Mouse (Mus musculus) hindbrain, embryonic 11.5 days (tissue): Measurements from ENCODE around the gene Ptafr. TPM values are rescaled to one million over a fixed set of nuclear protein-coding genes. Genes with fewer than 3 reads are reported as not detected.

Experiments used
- ATAC-seq: fragments of 200-750 bp; cut with Nextera tagmentation; 2 replicates; pipeline ENCODE4 v1.8.0; 2017; ENCODE audit warnings: mild to moderate bottlenecking, moderate TSS enrichment, moderate library complexity; ENCODE audit not compliant: low FRiP score
- DNase-seq: peaks from one replicate; pipeline ENCODE4 v3.0.0-alpha.2; 2015; ENCODE audit warnings: low spot score
- H3K27ac ChIP-seq: fragments of 300-500 bp; sonication (generic); 2 replicates; pipeline ENCODE4 v1.5.1; 2014; ENCODE audit warnings: mild to moderate bottlenecking, low read depth, low read length
- H3K27me3 ChIP-seq: fragments of 300-500 bp; sonication (generic); 2 replicates; pipeline ENCODE4 v1.6.1; 2014; ENCODE audit warnings: mild to moderate bottlenecking, low read length, moderate library complexity, mixed read lengths; ENCODE audit not compliant: control insufficient read depth, insufficient read depth
- H3K36me3 ChIP-seq: fragments of 300-500 bp; sonication (generic); 2 replicates; pipeline ENCODE4 v1.6.1; 2014; ENCODE audit warnings: mild to moderate bottlenecking, low read length, moderate library complexity, mixed read lengths; ENCODE audit not compliant: control insufficient read depth, insufficient read depth
- H3K4me1 ChIP-seq: fragments of 300-500 bp; sonication (generic); replicated peaks from 2 replicates; pipeline ENCODE4 v1.6.1; 2014; ENCODE audit warnings: low read length, mixed read lengths; ENCODE audit not compliant: control insufficient read depth, insufficient read depth
- H3K4me2 ChIP-seq: fragments of 300-500 bp; sonication (generic); replicated peaks from 2 replicates; pipeline ENCODE4 v1.6.1; 2014; ENCODE audit warnings: mild to moderate bottlenecking, low read depth, low read length
- H3K4me3 ChIP-seq: fragments of 300-500 bp; sonication (generic); 2 replicates; pipeline ENCODE4 v1.5.1; 2014; ENCODE audit warnings: low read depth, low read length
- H3K9ac ChIP-seq: fragments of 300-500 bp; sonication (generic); 2 replicates; pipeline ENCODE4 v1.6.1; 2014; ENCODE audit warnings: low read depth, low read length
- H3K9me3 ChIP-seq: fragments of 300-500 bp; sonication (generic); 2 replicates; pipeline ENCODE4 v1.6.1; 2016; ENCODE audit warnings: low read length; ENCODE audit not compliant: control insufficient read depth
- WGBS: fragments of 180-500 bp; shearing (Covaris S2); extraction: QIAGEN DNeasy Blood & Tissue Kit; methylation state at CpG from one replicate; pipeline ENCODE4 v1.1.7; 2014; 5-methylcytosine and 5-hydroxymethylcytosine counted together
- polyA plus RNA-seq: library from polyadenylated mRNA; unstranded; fragments of >200 nt; fragmentation: Nextera tagmentation; extraction: Ambion mirVana; gene quantifications from 2 replicates; pipeline ENCODE4 v1.2.1, GENCODE M21; 2014

Ptafr gene
- polyA plus RNA-seq, 1 experiment from 2014 or later, result 0.37 TPM

DNA sequence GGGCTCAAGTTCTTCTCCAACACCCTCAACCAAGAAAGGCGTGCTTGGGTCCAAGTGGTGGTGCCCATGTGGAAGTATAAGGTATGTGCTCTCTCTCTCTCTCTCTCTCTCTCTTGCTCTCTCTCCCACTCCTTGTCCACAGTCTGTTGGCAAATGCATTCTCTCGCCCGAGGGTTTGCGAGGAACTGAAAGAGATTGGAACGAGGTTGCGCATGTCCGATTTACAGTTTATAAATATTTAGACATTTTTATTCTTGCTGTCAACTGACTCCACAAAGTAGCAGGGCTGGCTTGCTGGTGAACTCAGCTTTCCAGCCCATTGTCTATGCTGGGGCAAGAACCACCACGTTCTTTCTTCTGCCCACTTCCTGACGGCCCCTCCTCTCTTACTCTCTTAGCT, 7.3 kb downstream of the Ptafr start:
- Histone ChIP-seq H3K4me3 (no peak overlapping the region), H3K4me1 (no peaks in the 10 kb centered on the region), H3K9me3 (no peaks in the 10 kb centered on the region), H3K4me2 (no peak overlapping the region), H3K27ac (no peak overlapping the region), H3K27me3 (no peaks in the 10 kb centered on the region), H3K9ac (no peak overlapping the region), H3K36me3 (no peaks in the 10 kb centered on the region)
- DNase-seq (no peak), ATAC-seq (no peak)
- 88% methylated on average over 9 of the region's 9 CpGs for WGBS

DNA sequence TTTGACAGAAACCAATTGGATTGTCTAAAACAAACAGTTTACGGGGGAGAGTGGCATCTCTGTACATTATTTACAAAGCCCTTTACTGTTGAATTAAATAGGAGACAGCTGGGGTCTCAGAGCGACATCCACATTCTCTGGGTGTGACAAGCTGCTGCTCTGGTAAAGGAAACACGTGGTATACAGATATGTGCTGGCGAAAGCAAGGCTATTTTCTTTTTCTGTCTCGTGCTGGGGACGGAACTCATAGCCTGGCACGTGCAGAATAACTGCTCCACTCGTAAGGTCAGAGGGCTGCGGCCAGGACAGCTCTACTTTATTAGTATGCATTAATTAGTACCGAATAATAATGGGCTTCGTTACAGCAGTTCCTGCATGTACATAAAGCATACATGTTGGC, 9.5 kb downstream of the Ptafr start:
- no peak overlapping the region for H3K27ac ChIP-seq
- no peak overlapping the region for H3K4me3 ChIP-seq
- no peak overlapping the region for H3K9ac ChIP-seq
- H3K36me3 ChIP-seq, result no peaks in the 10 kb centered on the region
- DNase-seq, result no peak
- no peaks in the 10 kb centered on the region for H3K4me1 ChIP-seq
- H3K4me2 ChIP-seq, result no peak overlapping the region
- no peak for ATAC-seq
- H3K27me3 ChIP-seq, result no peaks in the 10 kb centered on the region
- 72% methylated on average over 11 of the region's 11 CpGs for WGBS
- no peaks in the 10 kb centered on the region for H3K9me3 ChIP-seq

DNA sequence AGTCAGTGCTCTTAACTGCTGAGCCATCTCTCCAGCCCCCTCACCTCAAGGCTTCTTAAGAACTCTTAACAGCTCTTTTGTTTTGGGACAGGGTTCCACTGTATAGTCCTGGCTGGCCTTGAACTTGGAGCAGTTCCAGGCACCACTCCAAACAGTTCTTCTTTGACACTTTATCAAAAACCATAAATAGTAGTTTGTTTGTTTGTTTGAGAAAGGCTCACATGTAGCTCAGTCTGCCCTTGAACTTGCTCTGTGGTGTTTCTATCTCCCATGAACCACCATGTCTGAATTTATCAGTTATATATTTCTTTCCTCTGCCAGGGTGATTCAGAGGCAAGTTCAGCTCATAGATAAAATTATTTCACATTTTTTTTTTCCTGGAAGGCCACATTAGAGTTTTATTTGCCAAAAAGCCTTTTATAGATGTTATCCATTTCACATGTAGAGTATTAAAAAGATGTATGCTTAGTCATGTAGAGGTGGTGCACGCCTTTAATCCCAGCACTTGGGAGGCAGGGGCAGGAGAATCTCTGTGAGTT, 11.0 kb downstream of the Ptafr start:
- no peak for ATAC-seq
- 93% methylated on average over 1 of the region's 1 CpGs for WGBS
- no peak overlapping the region for H3K27ac ChIP-seq

DNA sequence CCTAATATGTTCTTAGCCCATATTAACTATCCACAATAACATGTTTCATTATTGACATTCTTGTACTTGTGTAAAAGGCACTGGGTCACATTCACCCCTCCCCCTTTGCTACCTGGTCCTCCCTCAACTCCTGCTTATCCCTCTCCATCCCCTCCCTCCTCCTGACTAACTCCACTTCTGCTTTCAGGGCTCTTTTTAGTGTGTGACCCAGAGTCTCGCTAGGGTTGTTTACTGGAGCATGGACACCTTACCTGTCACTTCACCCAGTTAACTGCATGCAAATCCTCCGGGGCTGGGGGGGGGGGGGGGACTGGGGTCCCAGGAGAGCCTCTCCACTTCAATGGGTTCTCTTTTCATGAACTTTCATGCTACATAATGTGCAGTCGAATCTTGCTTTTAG, 19.9 kb downstream of the Ptafr start:
- DNase-seq (no peak), ATAC-seq (no peak)
- H3K4me2 ChIP-seq, result no peak overlapping the region
- H3K27ac ChIP-seq, result no peak overlapping the region
- H3K36me3 ChIP-seq, result no peaks in the 10 kb centered on the region
- no peaks in the 10 kb centered on the region for H3K27me3 ChIP-seq
- H3K9ac ChIP-seq, result no peak overlapping the region
- WGBS, result 60% methylated on average over 3 of the region's 3 CpGs
- H3K9me3 ChIP-seq, result no peaks in the 10 kb centered on the region
- H3K4me1 ChIP-seq, result no peaks in the 10 kb centered on the region
- H3K4me3 ChIP-seq, result no peak overlapping the region

More for the DNA sequence above, 11.0 kb downstream of the Ptafr start:
- H3K36me3 ChIP-seq, result no peaks in the 10 kb centered on the region
- no peak for DNase-seq
- no peaks in the 10 kb centered on the region for H3K27me3 ChIP-seq
- H3K4me3 ChIP-seq, result no peak overlapping the region
- no peaks in the 10 kb centered on the region for H3K4me1 ChIP-seq
- H3K9me3 ChIP-seq, result no peaks in the 10 kb centered on the region
- no peak overlapping the region for H3K4me2 ChIP-seq
- H3K9ac ChIP-seq, result no peak overlapping the region

DNA sequence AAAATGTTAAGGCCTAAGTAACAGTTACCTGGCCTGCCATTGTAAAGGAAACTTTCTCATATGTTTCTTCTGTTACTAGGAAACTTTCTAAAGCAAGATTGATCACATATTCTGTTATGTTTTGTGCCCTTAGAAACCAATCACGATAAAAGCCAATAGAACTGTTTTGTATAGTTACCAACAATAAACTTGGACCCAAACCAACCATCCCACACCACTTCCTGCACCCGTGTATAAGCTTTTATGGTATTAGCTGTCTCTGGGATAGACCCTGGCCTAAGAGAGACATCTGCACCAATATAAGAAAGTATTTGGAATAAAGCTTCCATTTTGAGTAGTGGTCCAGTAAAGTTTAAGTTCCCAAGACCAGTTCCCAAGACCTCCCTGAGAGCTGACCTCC, 21.1 kb downstream of the Ptafr start:
- H3K9me3 ChIP-seq, result no peaks in the 10 kb centered on the region
- H3K4me3 ChIP-seq, result no peak overlapping the region
- ATAC-seq, result no peak
- H3K4me1 ChIP-seq, result no peaks in the 10 kb centered on the region
- no peaks in the 10 kb centered on the region for H3K27me3 ChIP-seq
- H3K27ac ChIP-seq, result no peak overlapping the region
- no peaks in the 10 kb centered on the region for H3K36me3 ChIP-seq
- H3K4me2 ChIP-seq, result no peak overlapping the region
- H3K9ac ChIP-seq, result no peak overlapping the region
- 88% methylated on average over 2 of the region's 2 CpGs for WGBS
- no peak for DNase-seq

DNA sequence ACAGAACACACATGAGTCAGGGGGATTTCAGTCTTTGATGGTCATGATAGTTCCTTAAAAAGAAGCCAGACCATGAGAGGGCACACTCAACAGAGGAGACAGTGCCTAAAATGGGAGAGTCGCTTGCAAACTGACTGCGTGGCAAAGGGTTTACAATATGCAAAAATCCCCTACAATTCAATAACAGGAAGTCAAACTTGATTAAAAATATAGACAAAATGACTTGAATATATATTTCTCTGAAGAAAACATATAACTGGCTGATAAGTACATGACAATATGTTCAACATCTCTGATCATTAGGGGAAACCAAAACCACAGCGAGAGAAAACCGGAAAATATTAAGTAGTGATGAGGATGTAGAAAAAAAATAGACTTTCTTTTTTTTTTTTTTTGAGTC, 22.4 kb downstream of the Ptafr start:
- no peak for ATAC-seq
- H3K4me1 ChIP-seq, result no peaks in the 10 kb centered on the region
- H3K36me3 ChIP-seq, result no peaks in the 10 kb centered on the region
- 95% methylated on average over 4 of the region's 4 CpGs for WGBS
- H3K4me2 ChIP-seq, result no peak overlapping the region
- H3K4me3 ChIP-seq, result no peak overlapping the region
- H3K9ac ChIP-seq, result no peak overlapping the region
- no peaks in the 10 kb centered on the region for H3K27me3 ChIP-seq
- DNase-seq, result no peak
- no peak overlapping the region for H3K27ac ChIP-seq
- H3K9me3 ChIP-seq, result no peaks in the 10 kb centered on the region

DNA sequence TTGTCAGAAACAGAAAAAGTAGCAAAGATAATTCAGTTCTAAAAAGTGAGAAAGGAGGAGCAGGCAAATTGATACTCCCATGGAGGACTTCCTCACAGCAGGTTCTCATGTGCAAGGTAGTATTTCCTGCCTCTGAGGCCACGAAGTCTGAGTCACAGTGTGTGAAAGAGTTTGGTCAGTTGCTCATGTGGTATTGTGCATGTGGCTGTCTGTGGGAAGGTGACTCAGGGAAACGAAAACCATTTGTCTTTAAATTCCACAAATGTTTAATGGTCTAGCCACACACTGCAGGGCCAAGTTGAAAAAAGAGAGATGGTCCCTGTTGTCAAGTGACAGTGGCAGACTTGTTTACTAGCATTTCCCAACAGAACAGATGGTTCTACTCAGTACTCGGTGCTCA, 24.6 kb downstream of the Ptafr start:
- no peaks in the 10 kb centered on the region for H3K9me3 ChIP-seq
- H3K4me2 ChIP-seq, result no peak overlapping the region
- H3K36me3 ChIP-seq, result no peaks in the 10 kb centered on the region
- no peak overlapping the region for H3K9ac ChIP-seq
- H3K4me3 ChIP-seq, result no peak overlapping the region
- no peaks in the 10 kb centered on the region for H3K4me1 ChIP-seq
- H3K27me3 ChIP-seq, result no peaks in the 10 kb centered on the region
- no peak for DNase-seq
- no peak for ATAC-seq
- no peak overlapping the region for H3K27ac ChIP-seq
- 78% methylated on average over 3 of the region's 3 CpGs for WGBS

DNA sequence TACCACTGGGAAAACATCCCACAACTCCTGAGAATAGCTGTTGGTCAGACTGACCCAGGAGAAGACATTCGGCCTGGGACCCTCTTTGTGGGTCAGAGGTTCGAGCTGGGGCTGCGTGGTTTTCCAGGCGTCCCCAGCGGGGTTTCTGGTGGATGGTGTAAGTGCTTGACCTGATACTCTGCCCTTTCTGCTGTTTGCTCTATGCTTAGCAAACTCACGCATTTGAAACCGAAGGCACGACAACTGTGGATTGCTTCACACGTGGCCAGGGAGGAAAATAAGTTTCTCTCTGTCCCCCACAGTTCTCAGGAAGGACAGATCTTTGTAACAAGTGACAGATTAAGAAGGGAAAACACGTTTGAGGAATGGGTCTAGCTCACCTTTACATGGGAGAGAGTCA, 26.8 kb downstream of the Ptafr start:
- ATAC-seq, result no peak
- no peak for DNase-seq

DNA sequence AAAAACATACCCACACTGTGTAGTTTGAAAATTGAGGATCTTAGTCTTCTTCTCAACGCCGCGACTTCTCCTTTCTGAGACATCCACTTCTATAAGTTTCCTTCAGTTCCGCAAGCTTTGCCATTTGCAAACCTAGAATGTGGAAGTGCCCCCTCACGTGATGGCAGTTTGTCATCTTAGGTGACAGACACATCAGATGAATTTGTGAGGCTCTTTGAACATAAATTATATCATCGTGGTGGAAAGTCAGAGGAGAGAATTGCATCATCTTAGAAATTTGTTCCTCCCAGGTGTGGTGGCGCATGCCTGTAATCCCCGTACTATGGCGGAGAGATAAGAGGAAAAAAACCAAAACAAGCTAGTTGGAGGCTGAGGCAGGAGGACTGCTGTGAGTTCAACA, 29.1 kb downstream of the Ptafr start:
- Histone ChIP-seq H3K27me3 (no peaks in the 10 kb centered on the region), H3K4me3 (no peak overlapping the region), H3K4me2 (no peak overlapping the region), H3K36me3 (no peaks in the 10 kb centered on the region), H3K4me1 (no peaks in the 10 kb centered on the region), H3K9me3 (no peaks in the 10 kb centered on the region), H3K9ac (no peak overlapping the region), H3K27ac (no peak overlapping the region)
- no peak for ATAC-seq
- DNase-seq, result no peak
- 92% methylated on average over 9 of the region's 9 CpGs for WGBS

More for the DNA sequence above, 26.8 kb downstream of the Ptafr start:
- Histone ChIP-seq H3K9me3 (no peaks in the 10 kb centered on the region), H3K27ac (no peak overlapping the region), H3K4me3 (no peak overlapping the region), H3K36me3 (no peaks in the 10 kb centered on the region), H3K9ac (no peak overlapping the region), H3K4me2 (no peak overlapping the region), H3K4me1 (no peaks in the 10 kb centered on the region), H3K27me3 (no peaks in the 10 kb centered on the region)
- WGBS, result 81% methylated on average over 10 of the region's 10 CpGs
